Mouse (Mus musculus): ENCODE data around the gene Casd1.

Gene Casd1

GRCm38 (mm10) chr6:4658861-4659260 is 58.2 kb downstream of the Casd1 start:
- TF ChIP-seq GATA4 (IDR thresholded peaks at IDR 0.05; ENCODE audit: insufficient replicate concordance, low read length) = no peak

GRCm38 (mm10) chr6:4663516-4663915 is 62.9 kb downstream of the Casd1 start:
- no peak for TF ChIP-seq GATA4 (IDR thresholded peaks at IDR 0.05; ENCODE audit: insufficient replicate concordance, low read length)

GRCm38 (mm10) chr6:4664313-4664712 is 63.7 kb downstream of the Casd1 start:
- TF ChIP-seq GATA4 (IDR thresholded peaks at IDR 0.05; ENCODE audit: insufficient replicate concordance, low read length) = no peak

GRCm38 (mm10) chr6:4665154-4665553 is 64.5 kb downstream of the Casd1 start:
- no peak for TF ChIP-seq GATA4 (IDR thresholded peaks at IDR 0.05; ENCODE audit: insufficient replicate concordance, low read length)

GRCm38 (mm10) chr6:4677356-4677761 is 76.7 kb downstream of the Casd1 start:
- TF ChIP-seq GATA4 (IDR thresholded peaks at IDR 0.05; ENCODE audit: insufficient replicate concordance, low read length) = no peak

- TF ChIP-seq GATA4 (IDR thresholded peaks at IDR 0.05; ENCODE audit: insufficient replicate concordance, low read length) = no peak
These were observed 79.3 kb downstream of the Casd1 start for GRCm38 (mm10) chr6:4679981-4680380.

GRCm38 (mm10) chr6:4680576-4680975 is 79.9 kb downstream of the Casd1 start:
- TF ChIP-seq GATA4 (IDR thresholded peaks at IDR 0.05; ENCODE audit: insufficient replicate concordance, low read length) = no peak

- TF ChIP-seq GATA4 (IDR thresholded peaks at IDR 0.05; ENCODE audit: insufficient replicate concordance, low read length) = no peak
These were observed 84.2 kb downstream of the Casd1 start for GRCm38 (mm10) chr6:4684706-4685340.

GRCm38 (mm10) chr6:4690438-4690837 is 89.8 kb downstream of the Casd1 start:
- no peak for TF ChIP-seq GATA4 (IDR thresholded peaks at IDR 0.05; ENCODE audit: insufficient replicate concordance, low read length)

Data from liver, adult (tissue).